Mouse (Mus musculus): ENCODE results near the gene Tm9sf2.

- TF ChIP-seq CTCF (IDR thresholded peaks at IDR 0.05; ENCODE audit: low read depth), result no peak
- no peak for TF ChIP-seq EP300 (optimal IDR thresholded peaks at IDR 0.05)
Observed at GRCm38 (mm10) chr14:122092363-122092762, 14.5 kb upstream of the Tm9sf2 start.
